Mouse (Mus musculus): ENCODE data around the gene Sdhd. TPM values are rescaled to one million over a fixed set of nuclear protein-coding genes. Genes with fewer than 3 reads are reported as not detected.

Sdhd gene
- polyA plus RNA-seq, 1 experiment from 2014 or later: 243 TPM

DNA sequence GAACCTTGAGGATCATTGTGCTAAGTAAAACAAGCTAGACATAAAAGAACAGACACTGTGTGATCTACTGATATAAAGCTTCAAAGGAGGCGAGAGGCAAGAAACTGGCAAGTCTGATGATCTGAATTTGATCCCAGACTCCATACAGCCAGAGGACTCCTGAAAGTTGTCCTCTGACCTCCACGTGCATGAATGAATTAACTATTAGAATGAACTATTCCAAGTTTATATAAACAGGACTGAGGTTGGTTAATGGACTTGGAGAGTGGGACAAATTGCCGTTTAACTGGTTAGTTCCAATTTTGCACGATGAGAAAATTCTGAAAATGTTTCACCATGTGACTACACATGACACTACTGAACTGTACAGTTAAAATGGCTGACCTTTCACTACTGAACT, 54.7 kb downstream of the Sdhd start:
- H3K36me3 ChIP-seq: no peaks in the 10 kb centered on the region
- no peak for ATAC-seq (ENCODE audit: low read depth)
- no peaks in the 10 kb centered on the region for H3K9me3 ChIP-seq
- 91% methylated on average over 4 of the region's 4 CpGs for WGBS
- H3K27ac ChIP-seq (replicated peaks): no peak overlapping the region
- no peak overlapping the region for H3K4me2 ChIP-seq
- H3K9ac ChIP-seq: no peak overlapping the region
- 0 out of 2 replicates have a peak, but pooled peaks cover 3% of the 10 kb centered on the region for H3K4me1 ChIP-seq (replicated peaks)
- H3K4me3 ChIP-seq: no peak overlapping the region
- H3K27me3 ChIP-seq: no peaks in the 10 kb centered on the region

DNA sequence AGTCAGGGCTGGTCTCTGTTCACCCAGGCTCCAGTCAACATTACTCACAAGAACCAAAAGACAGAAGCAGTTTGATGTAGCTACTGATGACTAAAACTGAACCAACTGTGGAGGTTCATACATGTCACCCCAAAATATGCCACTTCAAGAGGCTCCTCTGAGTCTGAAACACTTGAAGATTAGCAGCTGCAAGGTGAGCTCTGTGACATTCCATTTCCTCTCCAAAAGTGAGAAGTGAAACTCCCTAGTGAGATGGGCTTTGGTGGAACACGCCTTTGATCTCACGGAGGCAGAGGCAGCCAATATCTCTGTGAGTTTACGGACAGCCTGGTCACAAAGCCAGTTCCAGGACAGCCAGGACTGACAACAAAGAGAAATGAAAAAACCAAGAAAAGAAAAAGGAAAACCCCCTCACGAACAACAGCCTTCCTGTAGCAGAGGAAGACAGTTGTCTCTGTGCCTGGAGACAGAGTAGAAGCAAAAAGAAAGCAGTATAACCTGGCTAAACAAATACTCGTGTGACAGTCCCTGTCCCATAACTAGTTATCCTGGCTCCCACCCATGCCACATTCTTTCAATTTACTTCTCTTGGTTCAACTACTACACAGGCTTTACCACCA, 55.6 kb downstream of the Sdhd start:
- no peaks in the 10 kb centered on the region for H3K36me3 ChIP-seq
- no peak overlapping the region for H3K27ac ChIP-seq (replicated peaks)
- H3K4me3 ChIP-seq: no peak overlapping the region
- WGBS: 59% methylated on average over 5 of the region's 5 CpGs
- ATAC-seq (ENCODE audit: low read depth): no peak
- H3K9me3 ChIP-seq: no peaks in the 10 kb centered on the region
- H3K27me3 ChIP-seq: no peaks in the 10 kb centered on the region
- no peaks in the 10 kb centered on the region for H3K4me1 ChIP-seq (replicated peaks)
- H3K4me2 ChIP-seq: no peak overlapping the region
- H3K9ac ChIP-seq: no peak overlapping the region

Other genes starting within 250 kb of the Sdhd start
- 0.54 and 0.81 TPM in 2 replicates for gene Plet1, start 109.3 kb downstream of the Sdhd start, polyA plus RNA-seq (2015; fragmentation: Nextera tagmentation; extraction: Ambion mirVana)
- 104 and 128 TPM in 2 replicates for gene Pts, start 75.1 kb downstream of the Sdhd start, polyA plus RNA-seq (2015; fragmentation: Nextera tagmentation; extraction: Ambion mirVana)
- gene Il18, start 49.0 kb downstream of the Sdhd start, polyA plus RNA-seq (2015; fragmentation: Nextera tagmentation; extraction: Ambion mirVana): 15.7 and 17.1 TPM in 2 replicates
- gene Bco2, start 48.6 kb downstream of the Sdhd start, polyA plus RNA-seq (2015; fragmentation: Nextera tagmentation; extraction: Ambion mirVana): 0.28 and 0.35 TPM in 2 replicates
- not detected in 2 replicates for gene Tex12, start 42.5 kb downstream of the Sdhd start, polyA plus RNA-seq (2015; fragmentation: Nextera tagmentation; extraction: Ambion mirVana)
- gene Timm8b, start 98 bp upstream of the Sdhd start, polyA plus RNA-seq (2015; fragmentation: Nextera tagmentation; extraction: Ambion mirVana): 366 and 422 TPM in 2 replicates
- 5.2 and 5.8 TPM in 2 replicates for gene Pih1d2, start 13.5 kb upstream of the Sdhd start, polyA plus RNA-seq (2015; fragmentation: Nextera tagmentation; extraction: Ambion mirVana)
- gene Nkapd1, start 13.7 kb upstream of the Sdhd start, polyA plus RNA-seq (2015; fragmentation: Nextera tagmentation; extraction: Ambion mirVana): 24.6 and 25.7 TPM in 2 replicates
- 48.9 and 50.8 TPM in 2 replicates for gene Dlat, start 56.0 kb upstream of the Sdhd start, polyA plus RNA-seq (2015; fragmentation: Nextera tagmentation; extraction: Ambion mirVana)
- gene Dixdc1, start 135.7 kb upstream of the Sdhd start, polyA plus RNA-seq (2015; fragmentation: Nextera tagmentation; extraction: Ambion mirVana): 31.8 TPM in 2 replicates
- 1.7 and 2.3 TPM in 2 replicates for gene 2310030G06Rik, start 142.7 kb upstream of the Sdhd start, polyA plus RNA-seq (2015; fragmentation: Nextera tagmentation; extraction: Ambion mirVana)
- 15.3 and 19.5 TPM in 2 replicates for gene Cryab, start 147.5 kb upstream of the Sdhd start, polyA plus RNA-seq (2015; fragmentation: Nextera tagmentation; extraction: Ambion mirVana)
- gene Hspb2, start 148.5 kb upstream of the Sdhd start, polyA plus RNA-seq (2015; fragmentation: Nextera tagmentation; extraction: Ambion mirVana): 2.4 and 4.5 TPM in 2 replicates
- 8.9 and 12.9 TPM in 2 replicates for gene Fdxacb1, start 164.4 kb upstream of the Sdhd start, polyA plus RNA-seq (2015; fragmentation: Nextera tagmentation; extraction: Ambion mirVana)
- 49.2 and 54.9 TPM in 2 replicates for gene Alg9, start 171.2 kb upstream of the Sdhd start, polyA plus RNA-seq (2015; fragmentation: Nextera tagmentation; extraction: Ambion mirVana)
- gene 1110032A03Rik, start 171.7 kb upstream of the Sdhd start, polyA plus RNA-seq (2015; fragmentation: Nextera tagmentation; extraction: Ambion mirVana): 56.7 and 61.4 TPM in 2 replicates
- gene Ppp2r1b, start 241.5 kb upstream of the Sdhd start, polyA plus RNA-seq (2015; fragmentation: Nextera tagmentation; extraction: Ambion mirVana): 52.0 and 57.6 TPM in 2 replicates